Mouse (Mus musculus) embryonic fibroblast, embryonic 13.5 days (primary cell): Measurements from ENCODE around the gene Col4a2. TPM values are rescaled to one million over a fixed set of nuclear protein-coding genes. Genes with fewer than 3 reads are reported as not detected.
"Not testable (repeated sequence)": the region's sequence is repeated elsewhere in the genome, so short reads cannot be mapped to it uniquely, and the experiment has no call there.

ENCODE experiments used
- H3K27ac ChIP-seq: 2 replicates; pipeline ENCODE4 v1.5.1; 2012; ENCODE audit warnings: low read length, control low read depth, inconsistent platforms; ENCODE audit not compliant: insufficient read depth
- H3K4me1 ChIP-seq: 2 replicates; pipeline ENCODE4 v1.6.1; 2011; ENCODE audit warnings: low read length; ENCODE audit not compliant: control insufficient read depth, insufficient read depth
- H3K4me3 ChIP-seq: 2 replicates; pipeline ENCODE4 v1.5.1; 2011; ENCODE audit warnings: mild to moderate bottlenecking, control low read depth, low read length; ENCODE audit not compliant: insufficient read depth
- CTCF ChIP-seq: IDR thresholded peaks from 2 replicates; pipeline ENCODE4 v1.5.1; 2011; ENCODE audit warnings: mild to moderate bottlenecking, control low read depth, low read length, moderate library complexity, borderline replicate concordance; ENCODE audit not compliant: insufficient read depth
- POLR2A ChIP-seq: IDR thresholded peaks from 2 replicates; pipeline ENCODE4 v1.6.1; 2011; ENCODE audit warnings: low read depth, mild to moderate bottlenecking, control low read depth, low read length, moderate library complexity
- polyA plus RNA-seq: library from polyadenylated mRNA; stranded (reverse); fragments of >200 nt; gene quantifications from 2 replicates; pipeline ENCODE4 v1.2.4, GENCODE M21; 2011; ENCODE audit warnings: low read depth; ENCODE audit not compliant: missing spikeins, insufficient read length

The Col4a2 gene
- polyA plus RNA-seq, 1 experiment = 282 TPM

- no peak for TF ChIP-seq CTCF
- no peak for TF ChIP-seq POLR2A
- Histone ChIP-seq H3K4me1 (no peaks in the 10 kb centered on the region), H3K4me3 (no peak overlapping the region), H3K27ac (no peak overlapping the region)
Observed at GRCm38 (mm10) chr8:11482537-11482936, 169.9 kb downstream of the Col4a2 start.

GRCm38 (mm10) chr8:11486142-11486541 lies 173.5 kb downstream of the Col4a2 start:
- no peaks in the 10 kb centered on the region for H3K4me1 ChIP-seq
- H3K4me3 ChIP-seq = no peak overlapping the region
- no peak overlapping the region for H3K27ac ChIP-seq
- TF ChIP-seq CTCF = peak; percentile 44; the same call in 1 of the 2 replicates
- TF ChIP-seq POLR2A = no peak

GRCm38 (mm10) chr8:11487229-11487628 lies 174.6 kb downstream of the Col4a2 start:
- no peak overlapping the region for H3K4me3 ChIP-seq
- H3K4me1 ChIP-seq = no peaks in the 10 kb centered on the region
- no peak for TF ChIP-seq CTCF
- no peak for TF ChIP-seq POLR2A
- no peak overlapping the region for H3K27ac ChIP-seq

- not testable (repeated sequence) for H3K4me3 ChIP-seq
Observed at GRCm38 (mm10) chr8:11492340-11492739, 179.7 kb downstream of the Col4a2 start.

GRCm38 (mm10) chr8:11497017-11497990 lies 184.7 kb downstream of the Col4a2 start, which contains the start of gene Naxd:
TSS of gene Naxd (plus strand) at chr8:11497506.
- TF ChIP-seq POLR2A = peak; percentile 80
- TF ChIP-seq CTCF = no peak
- no peaks in the 10 kb centered on the region for H3K4me1 ChIP-seq

More at GRCm38 (mm10) chr8:11492340-11492739, 179.7 kb downstream of the Col4a2 start:
- H3K4me1 ChIP-seq, H3K27ac ChIP-seq: not testable (repeated sequence)

GRCm38 (mm10) chr8:11498281-11498680 lies 185.7 kb downstream of the Col4a2 start:
- TF ChIP-seq POLR2A (no peak), CTCF (no peak)
- no peak overlapping the region for H3K27ac ChIP-seq
- H3K4me3 ChIP-seq = peak overlapping the region; percentile 82
- H3K4me1 ChIP-seq = no peaks in the 10 kb centered on the region

More at GRCm38 (mm10) chr8:11497017-11497990, 184.7 kb downstream of the Col4a2 start, which contains the start of gene Naxd:
- Histone ChIP-seq H3K4me3 (peak within 1 kb of the TSS; percentile 82), H3K27ac (peak within 1 kb of the TSS; percentile 44; the same call in 1 of the 2 replicates)

Other genes starting within 250 kb of the Col4a2 start
- gene Col4a1, start within 50 bp of the Col4a2 start, polyA plus RNA-seq = 757 and 1,094 TPM in 2 replicates
- gene Rab20, start 165.9 kb downstream of the Col4a2 start, polyA plus RNA-seq = 2.4 and 3.2 TPM in 2 replicates
- 54.2 and 55.9 TPM in 2 replicates for gene Naxd, start 184.7 kb downstream of the Col4a2 start, polyA plus RNA-seq
- gene Cars2, start 238.0 kb downstream of the Col4a2 start, polyA plus RNA-seq = 18.4 and 21.7 TPM in 2 replicates
- gene Ing1, start 242.8 kb downstream of the Col4a2 start, polyA plus RNA-seq = 38.5 and 44.1 TPM in 2 replicates